Mouse (Mus musculus) heart, postnatal 0 days (tissue): ENCODE measurements around the gene Ap1m2. TPM values are rescaled to one million over a fixed set of nuclear protein-coding genes. Genes with fewer than 3 reads are reported as not detected.

Experiments used
- ATAC-seq: fragments of 200-750 bp; cut with Nextera tagmentation; 2 replicates; pipeline ENCODE4 v1.8.0; 2017; ENCODE audit warnings: low read depth, moderate number of reproducible peaks, moderate library complexity; ENCODE audit not compliant: insufficient read depth
- DNase-seq: peaks from one replicate; pipeline ENCODE4 v3.0.0-alpha.2; 2016; ENCODE audit warnings: low spot score
- H3K27ac ChIP-seq: fragments of 300-500 bp; sonication (generic); 2 replicates; pipeline ENCODE4 v1.5.1; 2014; ENCODE audit warnings: low read depth, mild to moderate bottlenecking
- H3K27me3 ChIP-seq: fragments of 300-500 bp; sonication (generic); 2 replicates; pipeline ENCODE4 v1.6.1; 2014; ENCODE audit warnings: low read length, mixed read lengths; ENCODE audit not compliant: control insufficient read depth, insufficient read depth
- H3K36me3 ChIP-seq: fragments of 300-500 bp; sonication (generic); replicated peaks from 2 replicates; pipeline ENCODE4 v1.6.1; 2014; ENCODE audit warnings: low read length, mixed read lengths; ENCODE audit not compliant: control insufficient read depth, insufficient read depth
- H3K4me1 ChIP-seq: fragments of 300-500 bp; sonication (generic); 2 replicates; pipeline ENCODE4 v1.6.1; 2014; ENCODE audit warnings: antibody characterized with exemption; ENCODE audit not compliant: control insufficient read depth, insufficient read depth
- H3K4me2 ChIP-seq: fragments of 300-500 bp; sonication (generic); 2 replicates; pipeline ENCODE4 v1.6.1; 2014; ENCODE audit warnings: low read depth, mild to moderate bottlenecking, low read length, moderate library complexity
- H3K4me3 ChIP-seq: fragments of 300-500 bp; sonication (generic); 2 replicates; pipeline ENCODE4 v1.5.1; 2014; ENCODE audit warnings: low read depth, low read length
- H3K9ac ChIP-seq: fragments of 300-500 bp; sonication (generic); replicated peaks from 2 replicates; pipeline ENCODE4 v1.6.1; 2014; ENCODE audit warnings: low read depth, low read length, mixed read lengths
- H3K9me3 ChIP-seq: fragments of 300-500 bp; sonication (generic); replicated peaks from 2 replicates; pipeline ENCODE4 v1.6.1; 2016; ENCODE audit warnings: low read length; ENCODE audit not compliant: control insufficient read depth
- CTCF ChIP-seq: IDR thresholded peaks from 2 replicates; pipeline ENCODE4 v1.5.1; 2016; ENCODE audit warnings: antibody characterized with exemption, control low read depth, low read depth
- EP300 ChIP-seq: IDR thresholded peaks from 2 replicates; pipeline ENCODE4 v1.6.1; 2016; ENCODE audit warnings: antibody characterized with exemption, low read depth
- WGBS: fragments of 180-500 bp; shearing (Covaris S2); extraction: QIAGEN DNeasy Blood & Tissue Kit; methylation state at CpG from one replicate; pipeline ENCODE4 v1.1.7; 2014; 5-methylcytosine and 5-hydroxymethylcytosine counted together
- polyA plus RNA-seq: library from polyadenylated mRNA; unstranded; fragments of >200 nt; fragmentation: Nextera tagmentation; extraction: Ambion mirVana; gene quantifications from 2 replicates; pipeline ENCODE4 v1.2.1, GENCODE M21; 2015
- total RNA-seq: library from RNA; depleted of rRNA; stranded (reverse); fragments of >200 nt; gene quantifications from 2 replicates; pipeline ENCODE4 v1.2.3, GENCODE M21; 2014; ENCODE audit warnings: low replicate concordance

The Ap1m2 gene
- total and polyA plus RNA-seq, 2 experiments from 2014 or later = 0.57 TPM; not detected in 1

DNA sequence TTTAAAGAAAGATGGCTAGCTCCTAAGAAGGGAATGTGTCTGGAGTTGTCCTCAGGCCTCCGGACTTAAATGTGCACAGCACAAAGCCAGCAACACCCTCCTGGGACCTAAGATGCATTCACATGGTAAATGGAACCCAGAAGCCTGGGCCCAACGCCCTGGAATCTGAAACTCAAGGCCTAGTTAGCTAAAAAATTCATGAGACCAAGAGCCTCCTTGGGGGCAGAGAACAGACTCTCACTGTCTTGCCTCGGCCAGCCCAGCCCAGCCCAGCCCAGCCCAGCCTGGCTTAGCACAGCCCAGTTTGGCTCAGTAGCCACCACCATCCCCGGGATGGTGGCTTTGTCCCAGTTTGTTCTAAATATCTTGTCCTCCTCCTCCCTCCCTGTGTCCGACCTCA is 3.3 kb upstream of the Ap1m2 start:
- no peak for DNase-seq
- Histone ChIP-seq H3K4me2 (no peak overlapping the region), H3K27me3 (peaks cover 12% of the 10 kb centered on the region), H3K36me3 (no peaks in the 10 kb centered on the region), H3K4me1 (no peaks in the 10 kb centered on the region), H3K27ac (no peak overlapping the region), H3K9me3 (no peaks in the 10 kb centered on the region), H3K4me3 (no peak overlapping the region), H3K9ac (no peak overlapping the region)
- WGBS = 55% methylated on average over 5 of the region's 5 CpGs
- ATAC-seq = no peak
- no peak for TF ChIP-seq CTCF
- no peak for TF ChIP-seq EP300

DNA sequence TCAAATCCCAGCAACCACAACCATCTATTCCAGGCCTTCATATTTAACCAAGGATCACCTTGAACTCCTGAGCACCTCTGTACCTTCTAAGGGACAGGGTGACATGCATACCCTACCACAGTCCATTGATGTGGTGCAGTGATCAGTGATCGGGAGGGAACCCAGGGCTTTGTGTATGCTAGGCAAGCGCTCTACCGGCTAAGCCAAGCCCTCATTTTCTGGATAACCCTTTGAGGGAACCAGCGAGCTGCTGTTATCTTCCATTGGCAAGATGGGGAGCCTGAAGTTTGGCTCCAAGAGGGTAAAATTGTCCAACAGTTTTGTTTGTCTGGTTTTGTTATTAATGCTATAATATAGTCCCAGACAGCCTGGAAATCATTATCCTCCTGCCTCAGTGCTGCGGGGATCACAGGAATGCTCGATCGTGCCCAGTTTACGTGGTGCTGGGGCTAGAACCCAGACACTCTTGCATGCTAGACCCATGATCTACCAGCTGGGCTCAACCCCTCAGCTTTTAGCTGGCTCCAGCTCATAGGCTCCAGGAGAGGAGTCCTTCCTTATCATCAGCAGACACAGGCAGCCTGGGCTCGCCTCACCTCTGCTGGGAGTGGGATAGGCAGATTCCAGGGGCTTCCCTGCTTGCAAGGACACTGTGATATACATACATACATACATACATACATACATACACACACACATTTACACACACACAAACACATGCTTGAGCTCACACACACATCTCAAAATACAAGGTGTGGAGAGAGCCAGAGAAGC is 2.4 kb upstream of the Ap1m2 start:
- H3K27me3 ChIP-seq = peaks cover 12% of the 10 kb centered on the region
- no peak for ATAC-seq
- WGBS = 87% methylated on average over 9 of the region's 9 CpGs
- TF ChIP-seq CTCF (no peak), EP300 (no peak)
- H3K4me2 ChIP-seq = no peak overlapping the region
- no peak overlapping the region for H3K9ac ChIP-seq
- no peak overlapping the region for H3K4me3 ChIP-seq
- H3K27ac ChIP-seq = no peak overlapping the region
- no peaks in the 10 kb centered on the region for H3K36me3 ChIP-seq
- no peaks in the 10 kb centered on the region for H3K4me1 ChIP-seq
- DNase-seq = no peak
- H3K9me3 ChIP-seq = no peaks in the 10 kb centered on the region

DNA sequence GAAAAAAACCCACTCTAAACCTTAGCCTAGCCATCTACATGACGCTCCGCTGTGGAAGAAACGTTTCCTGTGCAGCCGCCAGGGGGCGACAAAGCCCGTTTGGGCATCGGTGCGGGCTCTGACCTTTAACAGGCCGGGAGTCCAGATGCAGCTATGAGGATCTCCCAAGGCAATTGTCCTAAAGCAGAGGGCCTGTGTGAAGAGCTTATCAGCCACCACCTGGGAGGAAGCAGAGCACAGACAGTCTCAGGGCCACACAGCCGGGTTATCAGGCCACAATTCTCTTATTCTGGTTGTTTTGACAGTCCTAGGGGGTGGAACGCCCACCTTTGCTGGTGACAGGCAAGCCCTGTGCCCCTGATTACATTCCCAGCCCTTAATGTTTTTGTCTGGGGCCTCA is 1.3 kb upstream of the Ap1m2 start:
- H3K4me3 ChIP-seq = no peak overlapping the region
- H3K9ac ChIP-seq = no peak overlapping the region
- H3K27ac ChIP-seq = no peak overlapping the region
- DNase-seq = peak; percentile 87
- H3K36me3 ChIP-seq = no peaks in the 10 kb centered on the region
- H3K9me3 ChIP-seq = no peaks in the 10 kb centered on the region
- peaks cover 12% of the 10 kb centered on the region for H3K27me3 ChIP-seq
- TF ChIP-seq CTCF (peak; percentile 96), EP300 (no peak)
- H3K4me1 ChIP-seq = no peaks in the 10 kb centered on the region
- no peak overlapping the region for H3K4me2 ChIP-seq
- WGBS = 8% methylated on average over 11 of the region's 11 CpGs
- ATAC-seq = peak; percentile 83

- no peak for ATAC-seq
- Histone ChIP-seq H3K9me3 (no peaks in the 10 kb centered on the region), H3K27ac (no peak overlapping the region), H3K4me1 (no peaks in the 10 kb centered on the region), H3K4me2 (no peak overlapping the region), H3K4me3 (no peak overlapping the region), H3K9ac (no peak overlapping the region), H3K36me3 (no peaks in the 10 kb centered on the region), H3K27me3 (peaks cover 12% of the 10 kb centered on the region)
- WGBS = 35% methylated on average over 7 of the region's 7 CpGs
- TF ChIP-seq EP300 = no peak
- TF ChIP-seq CTCF = no peak
- no peak for DNase-seq
These were observed 442 bp downstream of the Ap1m2 start for GRCm38 (mm10) chr9:21311695-21312094.

DNA sequence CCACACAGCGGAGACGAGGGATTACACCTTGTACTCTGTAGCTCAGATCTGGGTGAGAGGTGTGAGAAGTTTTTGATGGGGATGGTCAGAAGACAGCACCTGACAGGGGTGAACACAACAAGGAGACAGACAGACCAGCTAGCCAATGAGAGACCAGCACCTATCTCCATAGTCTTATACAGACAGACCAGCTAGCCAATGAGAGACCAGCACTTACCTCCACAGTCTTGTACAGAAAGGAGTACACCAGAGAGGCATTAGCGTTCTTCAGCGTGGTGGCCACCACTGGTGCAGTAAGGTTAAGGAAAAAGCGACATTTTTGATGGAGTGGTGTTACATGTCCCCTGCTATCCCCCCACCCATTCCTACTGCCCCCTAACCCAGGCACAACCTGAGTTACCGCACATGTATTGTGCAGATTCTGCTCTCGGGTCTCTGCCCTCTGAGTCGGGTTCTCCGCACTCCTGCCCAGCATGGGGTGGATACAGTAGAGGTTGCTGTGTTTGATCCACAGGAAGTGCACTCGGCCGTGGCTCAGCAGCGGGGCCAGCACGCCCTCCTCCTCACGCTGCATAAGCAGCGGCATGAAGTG is 2.9 kb downstream of the Ap1m2 start:
- no peak overlapping the region for H3K9ac ChIP-seq
- no peak overlapping the region for H3K4me2 ChIP-seq
- DNase-seq (no peak), ATAC-seq (no peak)
- H3K36me3 ChIP-seq = no peaks in the 10 kb centered on the region
- H3K9me3 ChIP-seq = no peaks in the 10 kb centered on the region
- TF ChIP-seq CTCF = no peak
- no peak for TF ChIP-seq EP300
- H3K4me1 ChIP-seq = no peaks in the 10 kb centered on the region
- no peak overlapping the region for H3K27ac ChIP-seq
- H3K4me3 ChIP-seq = no peak overlapping the region
- peaks cover 12% of the 10 kb centered on the region for H3K27me3 ChIP-seq
- WGBS = 58% methylated on average over 15 of the region's 15 CpGs
